Mouse (Mus musculus) splenic B cell, adult 2 months (primary cell): ENCODE results near the gene Abca14.

Source experiments
- DNase-seq: peaks from one replicate; pipeline ENCODE4 v3.0.0-alpha.2; 2011; ENCODE audit warnings: low read depth, low spot score
- H3K27me3 ChIP-seq: 2 replicates; pipeline ENCODE4 v1.6.1; 2012; ENCODE audit warnings: mild to moderate bottlenecking, low read length, moderate library complexity, mixed read lengths; ENCODE audit not compliant: control insufficient read depth, poor library complexity, insufficient read depth, severe bottlenecking
- H3K36me3 ChIP-seq: 2 replicates; pipeline ENCODE4 v1.6.1; 2012; ENCODE audit warnings: mild to moderate bottlenecking, low read length, moderate library complexity, mixed read lengths; ENCODE audit not compliant: control insufficient read depth, poor library complexity, insufficient read depth, severe bottlenecking

The Abca14 gene

GRCm38 (mm10) chr7:120203789-120204188 is at the start of gene Abca14:
Gene Abca14 (plus strand): TSS chr7:120203961.
- H3K27me3 ChIP-seq = no peaks in the 10 kb centered on the region
- no peak for DNase-seq
- H3K36me3 ChIP-seq = no peaks in the 10 kb centered on the region

DNA sequence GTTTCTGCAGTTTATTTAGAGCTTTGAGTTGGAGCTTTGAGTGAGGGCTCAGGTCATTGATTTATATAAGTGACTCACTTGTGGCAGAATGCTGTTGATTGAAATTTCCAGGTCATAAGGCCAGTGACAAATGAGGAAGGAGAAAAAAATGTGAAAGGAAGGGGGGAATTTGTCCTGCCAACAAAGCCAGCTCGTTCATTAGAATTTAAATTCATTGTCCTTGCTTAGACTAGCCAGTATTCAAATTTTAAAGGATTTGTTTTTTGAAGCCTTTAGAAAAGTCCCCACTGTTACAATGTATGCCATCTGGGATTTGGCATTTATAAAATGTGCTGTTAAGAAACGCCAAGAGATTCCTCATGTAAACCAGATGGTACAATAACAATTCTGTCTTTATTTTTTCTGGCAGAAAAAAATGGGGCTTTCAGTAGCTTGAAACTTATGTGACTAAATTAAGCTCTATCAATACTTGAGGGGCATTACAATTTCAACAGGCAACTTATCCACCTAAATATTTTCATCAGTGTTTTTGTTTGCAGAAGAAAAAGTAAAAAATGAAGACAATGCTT is 46.8 kb upstream of the Abca14 start:
- no peaks in the 10 kb centered on the region for H3K27me3 ChIP-seq
- no peak for DNase-seq
- H3K36me3 ChIP-seq = no peaks in the 10 kb centered on the region

DNA sequence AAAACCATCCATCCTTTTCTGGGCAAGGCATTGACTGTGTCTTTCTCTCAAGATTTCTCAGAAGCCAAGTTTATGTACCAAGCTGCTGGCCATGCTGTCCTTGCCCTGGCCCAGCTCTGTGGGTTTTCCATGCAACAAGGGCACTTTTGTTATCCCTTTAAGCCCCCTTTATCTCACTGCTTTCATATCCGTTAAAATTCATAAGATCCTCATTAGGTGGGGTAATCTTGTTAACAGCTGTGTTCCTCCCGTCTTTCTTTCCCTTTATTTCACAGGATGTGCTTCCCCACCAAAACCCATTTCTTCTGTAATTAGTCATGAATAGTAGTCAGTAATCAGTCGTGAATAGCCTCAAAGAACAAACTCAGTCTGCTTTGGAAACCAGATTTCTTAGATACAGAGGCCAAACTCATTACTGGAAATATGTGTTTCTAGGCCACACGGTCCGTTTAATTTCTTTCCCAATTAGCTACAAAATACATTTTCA is 46.1 kb upstream of the Abca14 start:
- no peaks in the 10 kb centered on the region for H3K36me3 ChIP-seq
- DNase-seq = no peak
- no peaks in the 10 kb centered on the region for H3K27me3 ChIP-seq

DNA sequence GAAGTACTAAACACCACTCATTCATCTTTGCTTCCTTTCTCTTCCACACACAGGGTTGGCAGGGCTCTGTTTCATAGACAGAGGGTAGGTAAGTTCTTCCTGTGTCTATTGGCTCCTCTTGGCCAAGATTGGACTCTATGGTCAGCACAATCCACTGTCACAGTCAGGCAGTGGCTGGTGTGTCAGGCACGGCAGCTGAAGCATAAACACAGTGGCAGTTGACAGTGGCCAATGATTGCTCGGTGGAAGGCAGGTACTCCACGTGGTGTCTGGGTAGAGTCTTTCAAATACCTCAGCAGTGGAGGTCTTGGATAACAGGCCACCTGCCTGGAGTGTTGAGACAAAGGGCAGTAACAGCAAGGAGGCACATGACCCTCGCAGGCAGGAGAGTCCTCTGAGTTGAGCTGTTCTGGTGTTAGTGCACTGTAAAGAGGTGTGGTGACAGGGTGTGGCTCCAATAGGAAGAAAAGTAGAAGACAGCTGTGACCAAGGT is 45.6 kb upstream of the Abca14 start:
- DNase-seq = no peak
- H3K27me3 ChIP-seq = no peaks in the 10 kb centered on the region
- H3K36me3 ChIP-seq = no peaks in the 10 kb centered on the region

- Histone ChIP-seq H3K36me3 (no peaks in the 10 kb centered on the region), H3K27me3 (no peaks in the 10 kb centered on the region)
- DNase-seq = no peak
These were observed 40.0 kb upstream of the Abca14 start for GRCm38 (mm10) chr7:120163581-120164251.

DNA sequence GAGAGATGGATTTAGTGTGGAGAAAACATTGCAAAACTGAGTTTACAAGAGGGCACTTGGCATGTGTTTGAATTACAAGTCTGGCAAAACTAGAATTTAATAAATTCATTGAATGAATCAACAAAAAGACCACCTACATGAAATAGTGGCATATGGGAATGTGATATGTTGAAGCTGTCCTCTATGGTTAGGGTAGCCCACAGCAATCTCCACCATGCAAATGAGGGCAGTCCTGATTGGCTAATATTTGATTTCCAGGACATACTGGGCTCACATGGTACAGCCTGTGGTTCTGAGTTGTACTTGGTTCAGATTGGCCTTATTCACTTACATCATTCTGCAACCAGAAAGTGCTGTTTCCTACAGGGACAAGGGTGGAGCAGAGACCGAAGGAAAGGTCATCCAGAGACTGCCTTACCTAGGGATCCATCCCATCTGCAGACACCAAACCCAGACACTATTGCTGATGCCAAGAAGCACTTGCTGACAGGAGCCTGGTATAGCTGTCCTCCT is 31.5 kb upstream of the Abca14 start:
- Histone ChIP-seq H3K36me3 (no peaks in the 10 kb centered on the region), H3K27me3 (no peaks in the 10 kb centered on the region)
- no peak for DNase-seq

- Histone ChIP-seq H3K27me3 (no peaks in the 10 kb centered on the region), H3K36me3 (no peaks in the 10 kb centered on the region)
- DNase-seq = no peak
These were observed 30.0 kb upstream of the Abca14 start, which contains the start of gene Anks4b for GRCm38 (mm10) chr7:120173603-120174244. Gene Anks4b (plus strand): TSS chr7:120173858.

DNA sequence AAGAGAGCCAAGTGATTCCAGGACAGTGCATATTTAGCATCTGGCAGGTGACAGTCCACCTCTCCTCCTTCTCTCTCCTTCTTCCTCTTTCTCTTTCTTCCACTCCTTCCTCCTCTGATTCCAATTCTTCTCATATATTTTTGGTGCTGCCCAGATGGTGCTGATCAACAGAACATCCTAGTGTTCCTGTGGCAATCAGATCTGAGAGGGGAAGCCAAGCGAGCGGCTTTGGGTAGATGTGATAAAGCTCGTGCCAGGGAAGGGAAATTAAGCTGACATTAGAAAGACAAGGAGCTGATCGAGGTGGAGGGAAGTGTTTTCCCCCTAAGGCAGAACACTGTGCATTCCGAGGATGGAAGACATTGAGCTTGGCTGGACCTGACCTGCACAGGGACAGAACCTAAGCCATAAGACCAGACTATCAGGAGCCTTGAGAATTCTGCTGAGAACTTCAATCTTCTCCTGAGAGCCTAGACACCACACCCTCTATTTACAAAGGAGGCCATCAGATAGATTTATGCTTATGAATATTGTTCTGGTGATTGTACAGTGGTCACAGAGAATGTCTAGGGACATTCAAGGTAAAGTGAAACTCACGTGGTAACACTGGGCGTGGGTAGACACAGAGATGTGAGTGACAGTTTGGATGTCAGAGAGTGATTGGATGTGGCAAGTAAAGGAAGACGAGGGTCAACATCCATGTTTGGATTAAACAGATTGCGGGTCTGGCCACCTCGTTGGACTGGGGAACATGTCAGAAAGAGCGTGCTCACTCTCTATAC is 28.8 kb upstream of the Abca14 start:
- H3K27me3 ChIP-seq = no peaks in the 10 kb centered on the region
- DNase-seq = no peak
- no peaks in the 10 kb centered on the region for H3K36me3 ChIP-seq

GRCm38 (mm10) chr7:120177611-120178010 is 26.1 kb upstream of the Abca14 start:
- DNase-seq = no peak
- Histone ChIP-seq H3K27me3 (no peaks in the 10 kb centered on the region), H3K36me3 (no peaks in the 10 kb centered on the region)

DNA sequence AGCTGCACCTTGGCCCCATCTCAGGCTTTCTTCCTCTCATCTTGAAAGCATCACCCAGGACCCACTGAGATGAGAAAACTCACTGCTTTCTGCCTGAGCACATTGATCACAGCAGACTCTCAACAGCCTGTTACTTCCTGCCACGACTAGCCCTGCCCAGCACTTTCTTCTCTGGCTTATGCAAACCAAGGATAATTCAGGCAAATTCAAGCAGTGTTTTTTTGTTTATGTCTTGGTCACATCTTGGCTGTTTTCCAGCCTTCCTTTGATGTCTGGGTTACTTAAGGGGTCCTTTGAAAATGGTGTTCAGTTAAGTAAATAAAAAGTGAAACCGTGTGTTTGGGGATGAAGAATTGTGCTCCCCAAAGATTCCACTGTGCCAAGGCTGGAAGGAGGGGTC is 24.8 kb upstream of the Abca14 start:
- H3K27me3 ChIP-seq = no peaks in the 10 kb centered on the region
- no peak for DNase-seq
- no peaks in the 10 kb centered on the region for H3K36me3 ChIP-seq

- no peaks in the 10 kb centered on the region for H3K27me3 ChIP-seq
- H3K36me3 ChIP-seq = no peaks in the 10 kb centered on the region
- DNase-seq = no peak
These were observed 23.2 kb upstream of the Abca14 start for GRCm38 (mm10) chr7:120180547-120180946.

- Histone ChIP-seq H3K27me3 (no peaks in the 10 kb centered on the region), H3K36me3 (no peaks in the 10 kb centered on the region)
- no peak for DNase-seq
These were observed 22.1 kb upstream of the Abca14 start for GRCm38 (mm10) chr7:120181401-120182230.

- Histone ChIP-seq H3K36me3 (no peaks in the 10 kb centered on the region), H3K27me3 (no peaks in the 10 kb centered on the region)
- DNase-seq = no peak
These were observed 20.9 kb upstream of the Abca14 start for GRCm38 (mm10) chr7:120182891-120183290.

DNA sequence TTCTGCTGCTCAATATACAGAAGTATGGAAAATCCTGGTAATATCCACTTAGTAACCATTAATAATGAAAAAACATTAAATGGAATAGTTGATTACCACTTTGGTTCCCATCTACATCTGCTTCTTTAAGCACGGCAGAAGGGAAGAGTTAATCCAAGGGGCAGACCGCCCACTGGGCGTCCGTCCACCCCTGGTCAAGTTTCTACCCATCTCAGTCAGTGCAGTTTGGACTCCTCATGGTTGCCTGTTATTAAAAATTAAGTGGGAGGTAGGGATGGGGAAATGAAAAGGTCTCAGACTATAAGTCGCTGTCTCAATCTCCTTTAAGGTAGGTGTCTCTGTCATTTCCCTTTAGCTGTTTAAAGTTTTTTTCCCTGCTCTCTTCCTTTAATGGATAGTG is 14.8 kb upstream of the Abca14 start:
- H3K36me3 ChIP-seq = no peaks in the 10 kb centered on the region
- DNase-seq = no peak

More for the DNA sequence above, 14.8 kb upstream of the Abca14 start:
- H3K27me3 ChIP-seq = no peaks in the 10 kb centered on the region
